Mouse (Mus musculus): Measurements from ENCODE around the gene Gtf2h2.
"Not testable (repeated sequence)": the region's sequence is repeated elsewhere in the genome, so short reads cannot be mapped to it uniquely, and the experiment has no call there.

The Gtf2h2 gene

DNA sequence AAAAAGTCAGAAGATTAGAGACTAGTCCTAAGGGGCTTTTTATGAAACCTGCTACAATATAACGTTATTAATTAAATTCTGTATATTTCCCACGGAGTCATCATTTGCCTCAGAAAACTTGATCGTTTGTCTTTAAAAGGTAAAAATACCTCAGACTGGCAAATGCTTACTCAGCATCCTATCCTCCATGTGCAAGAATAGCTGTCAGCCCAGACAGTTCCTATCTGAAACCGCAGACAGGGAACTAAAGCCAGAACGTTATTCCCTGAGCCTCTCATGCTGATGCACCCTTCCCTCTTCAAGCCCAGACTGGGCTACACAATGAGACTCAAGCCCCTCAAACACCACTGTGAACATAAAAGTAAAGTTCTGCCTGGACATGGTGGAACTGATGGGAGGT lies 2.0 kb downstream of the Gtf2h2 start:
- no peak for DNase-seq (ENCODE audit: low spot score)

DNA sequence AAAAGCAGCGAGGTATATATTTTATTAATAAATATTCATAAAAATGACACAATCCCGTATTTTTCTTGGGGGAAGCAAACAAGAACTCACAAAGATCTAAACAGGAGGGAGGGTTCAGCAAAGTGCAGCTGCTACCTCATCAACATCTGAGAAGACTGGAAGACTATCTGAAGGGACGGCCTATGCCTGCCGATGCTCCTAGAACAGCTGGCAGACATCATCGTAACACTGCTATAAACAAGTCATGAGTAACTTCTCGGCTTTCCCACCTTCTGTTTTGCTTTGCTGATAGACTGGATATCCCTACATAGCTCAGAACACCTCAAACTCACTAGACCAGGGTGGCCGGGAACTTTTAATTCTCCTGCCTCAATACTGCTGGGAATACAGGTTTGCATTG lies 8.8 kb downstream of the Gtf2h2 start:
- no peak for DNase-seq (ENCODE audit: low spot score)

DNA sequence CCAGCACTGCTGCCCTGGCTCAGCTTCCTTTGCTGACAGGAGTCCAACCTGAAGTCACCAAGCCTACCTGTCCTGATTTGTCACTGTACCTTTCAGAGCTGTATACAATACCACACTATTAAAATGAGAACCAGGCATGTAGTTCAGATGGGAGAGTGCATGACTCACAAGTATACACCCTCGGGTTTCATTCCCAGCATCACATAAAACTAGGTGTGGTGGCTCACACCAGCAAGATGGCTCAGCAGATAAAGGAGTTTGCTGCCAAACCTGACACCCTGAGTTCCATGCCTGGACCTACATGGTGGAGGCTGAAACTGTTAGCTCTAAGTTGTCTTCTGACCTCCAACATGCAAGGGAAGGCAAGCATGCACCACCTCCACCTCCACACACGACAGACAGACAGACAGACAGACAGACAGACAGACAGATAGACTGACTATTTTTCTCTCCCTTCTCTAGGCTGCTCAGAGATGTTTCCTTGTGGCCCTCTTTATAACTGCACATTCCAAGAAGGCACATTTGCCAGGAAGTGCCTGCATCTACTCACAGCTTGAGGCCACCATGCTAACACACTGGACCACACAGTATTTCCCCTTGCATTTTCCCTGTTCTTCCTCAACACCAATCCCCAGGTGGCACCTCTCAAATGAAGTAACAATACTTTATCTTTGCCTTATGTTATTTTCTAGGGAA lies 28.7 kb downstream of the Gtf2h2 start:
- DNase-seq (ENCODE audit: low spot score) = peak; percentile 5

DNA sequence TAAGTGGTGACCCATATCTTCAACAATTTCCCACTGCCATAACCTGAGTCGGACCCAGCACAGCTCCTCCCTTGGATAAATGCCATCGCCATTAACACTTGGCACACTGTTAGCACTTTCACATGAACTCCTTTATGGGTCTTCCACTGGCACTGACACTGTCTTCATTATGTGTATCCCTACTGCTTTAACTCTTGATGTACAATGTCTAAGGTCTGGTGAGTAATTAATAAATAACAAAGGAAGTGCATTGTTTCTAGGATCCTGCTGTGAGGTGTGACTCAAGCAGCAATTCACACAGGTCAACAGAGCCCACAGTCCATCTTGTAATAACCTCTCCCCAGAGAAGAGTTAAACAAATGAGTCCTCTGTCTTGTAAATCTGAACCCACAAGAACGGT lies 31.0 kb downstream of the Gtf2h2 start:
- no peak for DNase-seq (ENCODE audit: low spot score)

DNA sequence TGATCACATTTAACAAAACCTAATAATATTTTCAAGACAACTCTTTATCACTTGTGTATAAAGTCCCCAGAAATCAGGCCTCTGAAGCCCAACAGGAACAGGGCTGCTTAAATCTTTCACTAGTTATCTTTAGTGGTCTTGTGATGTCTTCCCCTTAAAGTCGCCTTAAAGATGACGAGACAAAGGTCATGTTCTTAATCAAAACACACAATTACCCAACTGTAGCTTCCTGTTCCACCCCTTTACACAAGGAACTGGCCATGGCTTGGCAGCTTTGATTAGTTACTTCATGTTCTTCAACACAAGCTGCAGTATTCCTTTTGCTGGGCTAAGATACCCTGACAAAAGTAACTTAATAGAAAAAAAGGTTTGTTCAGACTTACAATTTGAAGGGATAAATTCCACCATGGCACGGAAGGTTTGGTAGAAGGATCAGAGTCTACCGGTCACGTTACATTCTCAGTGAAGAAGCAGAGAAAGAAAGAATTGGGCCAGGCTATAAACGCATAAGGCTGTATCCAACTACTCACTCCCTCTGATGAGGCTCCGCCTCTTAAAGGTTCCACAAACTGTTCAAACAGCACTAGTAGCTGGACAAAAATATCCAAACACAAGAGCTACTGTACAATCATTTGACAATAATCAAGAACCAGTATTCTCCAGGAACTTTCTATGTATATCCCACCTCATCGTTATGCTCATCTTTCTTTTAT lies 39.8 kb downstream of the Gtf2h2 start, which contains the start of gene Naip1:
Naip1 (minus strand) TSS at position 455 of the 713 bp plus-strand sequence.
- DNase-seq (ENCODE audit: low spot score) = not testable (repeated sequence)

DNA sequence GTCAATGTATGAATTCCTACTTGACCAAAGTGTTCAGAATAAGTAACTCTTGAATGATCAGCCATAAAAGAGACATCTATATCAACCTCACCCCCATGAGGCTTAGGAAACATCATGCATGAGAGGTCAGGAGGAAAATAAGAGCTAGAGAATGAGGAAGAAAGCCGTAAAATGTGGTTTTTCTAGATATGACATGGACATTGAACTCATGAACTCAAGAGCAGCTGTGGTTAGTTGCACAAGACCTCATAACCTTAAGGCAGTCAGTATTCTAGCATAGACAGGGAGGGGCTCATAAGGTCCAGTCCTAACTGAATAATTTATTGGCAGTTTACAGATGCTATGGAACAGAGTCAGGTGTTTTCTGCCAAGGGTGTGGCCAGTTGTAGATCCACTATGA lies 42.9 kb downstream of the Gtf2h2 start:
- DNase-seq (ENCODE audit: low spot score) = no peak

DNA sequence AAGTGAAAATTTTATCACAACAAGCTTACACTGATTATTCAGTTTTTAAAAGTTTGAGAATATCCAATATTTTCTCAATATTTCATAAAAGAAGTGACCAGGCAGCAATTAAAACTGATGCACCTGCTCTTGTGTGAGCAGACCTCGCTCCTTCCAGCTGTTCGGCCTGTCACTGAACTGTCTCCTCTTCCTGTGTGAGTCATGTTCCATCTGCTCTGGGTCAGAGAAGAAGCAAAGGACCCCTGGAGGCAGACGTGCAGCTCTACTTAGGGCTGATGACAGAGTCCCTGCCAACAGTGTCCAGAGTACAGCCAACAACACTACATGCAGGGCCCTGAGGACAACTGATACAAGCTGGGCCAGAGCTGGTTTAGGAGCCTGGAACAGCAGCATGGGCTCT lies 52.3 kb downstream of the Gtf2h2 start:
- DNase-seq (ENCODE audit: low spot score) = no peak

DNA sequence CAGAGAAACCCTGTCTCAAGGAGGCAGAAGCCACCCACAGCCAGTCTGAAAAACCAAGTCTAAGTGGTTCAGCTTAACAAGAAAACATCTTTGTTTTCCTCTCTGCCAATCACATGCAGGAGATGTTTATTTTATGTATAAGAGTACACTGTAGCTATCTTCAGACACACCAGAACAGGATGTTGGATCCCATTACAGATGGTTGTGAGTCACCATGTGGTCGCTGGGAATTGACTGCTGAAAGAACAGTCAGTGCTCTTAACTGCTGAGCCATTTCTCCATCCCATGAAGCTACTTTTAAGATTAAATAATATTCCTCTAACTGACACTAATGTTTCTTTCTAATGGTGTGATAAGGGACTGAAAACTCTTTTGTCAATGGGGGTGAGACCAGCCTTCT lies 53.7 kb downstream of the Gtf2h2 start:
- DNase-seq (ENCODE audit: low spot score) = no peak

DNA sequence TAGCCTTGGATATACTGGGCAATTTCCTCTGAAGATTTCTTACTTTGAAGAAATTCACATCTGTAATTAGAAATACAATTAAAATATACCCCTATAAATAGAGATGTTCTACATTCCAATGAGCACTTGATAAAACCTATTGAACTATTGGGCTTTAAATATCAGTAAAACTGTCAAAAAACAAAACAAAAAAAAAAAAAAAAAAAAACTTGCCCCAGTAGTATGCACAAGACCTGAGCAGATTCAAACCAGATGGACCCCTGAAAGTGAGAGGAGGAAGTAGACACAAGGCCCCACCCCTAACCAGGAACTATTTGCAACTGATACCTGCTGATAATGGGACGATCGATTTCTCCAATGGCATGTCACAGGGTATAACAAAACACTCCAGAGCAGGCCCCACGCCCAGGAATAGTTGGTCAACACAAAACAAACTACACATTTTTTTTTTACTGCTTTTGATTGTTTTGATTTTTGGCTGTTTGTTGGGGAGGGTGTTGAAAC lies 55.0 kb downstream of the Gtf2h2 start:
- DNase-seq (ENCODE audit: low spot score) = no peak

DNA sequence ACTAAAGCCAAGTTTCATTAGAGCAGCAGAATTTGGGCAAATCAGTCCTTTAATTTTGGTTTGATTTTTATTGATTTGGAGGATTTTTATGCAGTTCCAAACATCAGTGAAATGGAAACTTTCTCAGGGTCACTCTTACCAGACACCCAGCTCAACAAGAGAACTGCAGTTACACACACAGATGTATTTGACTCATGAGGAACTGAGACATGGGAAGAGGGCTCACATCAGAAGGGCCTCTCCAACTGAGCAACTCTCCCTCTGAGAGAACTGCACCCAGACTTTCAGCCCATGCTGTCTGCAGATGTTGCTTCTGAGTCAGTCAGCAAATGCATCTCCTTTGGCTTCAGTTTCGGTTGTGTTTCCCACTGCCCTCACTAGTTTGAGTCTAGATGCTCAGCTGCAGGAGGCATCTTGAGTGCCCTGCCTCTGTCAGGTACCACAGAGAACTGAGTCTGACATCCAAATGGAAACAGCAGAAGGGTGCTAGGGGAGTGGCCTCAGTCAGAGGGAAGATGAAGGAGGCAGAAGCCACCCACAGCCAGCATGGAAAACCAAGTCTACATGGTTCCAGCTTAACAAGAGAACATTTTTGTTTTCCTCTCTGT lies 55.7 kb downstream of the Gtf2h2 start:
- DNase-seq (ENCODE audit: low spot score) = not testable (repeated sequence)

DNA sequence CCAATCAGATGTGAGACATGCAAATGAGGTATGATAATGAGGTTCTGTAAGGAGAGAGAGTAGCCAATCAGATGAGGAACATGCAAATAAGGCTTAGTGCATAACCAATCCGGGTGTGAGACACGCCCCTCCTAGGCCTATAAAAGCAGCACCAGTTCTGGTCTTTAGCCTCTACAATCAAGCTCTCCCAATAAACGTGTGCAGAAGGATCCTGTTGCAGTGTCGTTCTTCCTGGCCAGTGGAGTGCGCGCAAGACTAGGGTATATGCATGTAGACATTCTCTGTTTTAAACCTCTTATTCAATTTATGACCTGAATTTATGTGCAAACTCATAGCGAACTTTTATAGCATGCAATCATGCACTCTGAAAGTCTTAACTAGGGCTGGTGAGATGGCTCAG lies 72.4 kb downstream of the Gtf2h2 start:
- not testable (repeated sequence) for DNase-seq (ENCODE audit: low spot score)

DNA sequence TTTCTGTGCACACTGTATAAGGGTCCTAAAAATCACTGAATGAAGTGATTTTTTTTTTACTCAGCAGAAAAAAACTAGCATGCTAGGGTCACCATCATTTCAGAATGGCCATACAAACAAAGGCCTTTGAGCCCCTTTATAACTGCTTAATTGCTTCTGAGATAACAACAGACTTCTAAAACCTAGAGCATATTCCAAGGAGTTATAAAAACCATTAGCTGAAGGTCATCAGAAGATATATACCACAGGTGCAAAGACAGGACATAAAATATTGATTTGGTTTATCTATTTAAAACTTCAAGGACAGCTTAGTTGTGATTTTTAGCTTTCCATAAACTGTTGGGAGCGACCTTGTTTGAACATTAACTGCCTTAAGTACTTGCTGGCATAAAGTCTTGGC lies 78.0 kb downstream of the Gtf2h2 start:
- DNase-seq (ENCODE audit: low spot score) = no peak

Data from urinary bladder, postnatal 14 days (tissue).